8 mouse cellular contexts compared by ENCODE assay signal in genomic region chr9:22085022-22085834, GRCm38 (mm10). TPM values are rescaled to one million over a fixed set of nuclear protein-coding genes. Genes with fewer than 3 reads are reported as not detected.
DNase-seq lines count a peak whose midpoint lies in the region; ATAC-seq lines count a peak whose summit lies in the region.

TSS of gene Ecsit (minus strand) at chr9:22085438.

- peak; percentile 95 for DNase-seq in NIH3T3 (ENCODE audit: low read depth)
- DNase-seq in cerebellum, postnatal 10 days = peak; percentile 96
- DNase-seq in frontal cortex, postnatal 10 days (ENCODE audit: low spot score in 2 of 2) = peak; percentile 92 to 95
- DNase-seq in layer of hippocampus, postnatal 14 days (ENCODE audit: low spot score in 2 of 2) = peak; percentile 93 to 98
- DNase-seq in lung, postnatal 14 days = peak; percentile 92
- peak; percentile 93 for DNase-seq in retina, adult 2 months (ENCODE audit: low read depth, low spot score)
- peak; percentile 90 to 92 for DNase-seq in thymus, postnatal 36 days

- peak; percentile 99 for ATAC-seq in hindbrain, embryonic 12.5 days (ENCODE audit: low FRiP score)

- H3K4me3 ChIP-seq in hindbrain, embryonic 12.5 days = peak within 1 kb of the TSS; percentile 81

- H3K27ac ChIP-seq in hindbrain, embryonic 12.5 days = peak within 1 kb of the TSS; percentile 79

- peak within 1 kb of the TSS; percentile 80 for H3K9ac ChIP-seq in hindbrain, embryonic 12.5 days

- H3K27me3 ChIP-seq in hindbrain, embryonic 12.5 days = no peaks in the 10 kb centered on the region

- peaks cover 9% of the 10 kb centered on the region for H3K36me3 ChIP-seq in hindbrain, embryonic 12.5 days

- peak within 1 kb of the TSS; percentile 61 for H3K4me2 ChIP-seq in hindbrain, embryonic 12.5 days (replicated peaks)

- H3K9me3 ChIP-seq in hindbrain, embryonic 12.5 days (replicated peaks) = no peaks in the 10 kb centered on the region

- peaks cover 7% of the 10 kb centered on the region for H3K4me1 ChIP-seq in hindbrain, embryonic 12.5 days

- WGBS in hindbrain, embryonic 12.5 days = under 1% methylated on average over 48 of the region's 48 CpGs

RNA-seq across cellular contexts. Expression of gene Ecsit, which starts in this region (rescaled TPM):
- 37.1 and 40.0 TPM in 2 replicates for polyA plus RNA-seq in hindbrain, embryonic 12.5 days (2016; fragmentation: Nextera tagmentation; extraction: Ambion mirVana)
- 10 to 100 TPM; 42.4 to 45.7 TPM for total RNA-seq in layer of hippocampus, postnatal 14 days (2021)

Comparison
In these comparisons a context has a peak if more than half of its experiments do, and no peak if none do; other contexts are left out.
1. Peak in every context shown above with its lines: DNase-seq, ATAC-seq, H3K4me3 ChIP-seq and H3K27ac ChIP-seq.